Mouse (Mus musculus) thymus, adult 2 months (tissue): ENCODE data around the gene Uevld.

Experiments
- CTCF ChIP-seq: fragments of 200-500 bp; IDR thresholded peaks from 2 replicates; pipeline ENCODE4 v1.5.1; 2012; ENCODE audit warnings: mild to moderate bottlenecking, control low read depth, low read length, moderate library complexity, borderline replicate concordance; ENCODE audit not compliant: control insufficient read depth, poor library complexity, insufficient read depth; ENCODE audit errors: extremely low read depth
- POLR2A ChIP-seq: fragments of 200-500 bp; IDR thresholded peaks from 2 replicates; pipeline ENCODE4 v1.6.1; 2012; ENCODE audit warnings: mild to moderate bottlenecking, low read length, control low read depth, moderate library complexity; ENCODE audit not compliant: control insufficient read depth, poor library complexity, insufficient read depth; ENCODE audit errors: extremely low read depth

DNA sequence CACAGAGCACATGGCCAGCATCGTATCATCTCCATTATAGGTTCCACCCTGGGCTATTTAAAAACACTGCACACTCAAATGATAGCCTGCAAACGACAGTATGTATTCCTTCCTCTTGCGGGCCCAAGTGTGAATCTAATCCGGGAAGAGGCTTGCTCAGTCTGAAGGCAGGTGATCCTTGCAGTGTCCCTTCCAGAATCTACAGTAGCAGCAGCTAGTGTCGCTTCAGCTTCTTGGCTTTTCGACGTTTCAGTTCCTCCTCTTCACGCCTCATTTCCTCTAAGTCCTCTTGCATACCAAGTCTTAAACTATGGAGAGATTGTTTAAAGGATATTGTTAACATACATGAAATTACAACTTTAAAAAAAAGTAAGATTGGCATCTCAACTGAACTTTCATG, 34.8 kb upstream of the Uevld start:
- no peak for TF ChIP-seq POLR2A
- no peak for TF ChIP-seq CTCF
